Mouse (Mus musculus) 3T3-L1 (cell line): ENCODE measurements around the gene Xbp1.
"Not testable (repeated sequence)": the region's sequence is repeated elsewhere in the genome, so short reads cannot be mapped to it uniquely, and the experiment has no call there.

Experiments
- DNase-seq: peaks from one replicate; pipeline ENCODE4 v3.0.0-alpha.2; 2015; ENCODE audit warnings: low read depth, low spot score

Gene Xbp1

GRCm38 (mm10) chr11:5502351-5503051 lies 18.0 kb upstream of the Xbp1 start:
- DNase-seq = peak; percentile 16

DNA sequence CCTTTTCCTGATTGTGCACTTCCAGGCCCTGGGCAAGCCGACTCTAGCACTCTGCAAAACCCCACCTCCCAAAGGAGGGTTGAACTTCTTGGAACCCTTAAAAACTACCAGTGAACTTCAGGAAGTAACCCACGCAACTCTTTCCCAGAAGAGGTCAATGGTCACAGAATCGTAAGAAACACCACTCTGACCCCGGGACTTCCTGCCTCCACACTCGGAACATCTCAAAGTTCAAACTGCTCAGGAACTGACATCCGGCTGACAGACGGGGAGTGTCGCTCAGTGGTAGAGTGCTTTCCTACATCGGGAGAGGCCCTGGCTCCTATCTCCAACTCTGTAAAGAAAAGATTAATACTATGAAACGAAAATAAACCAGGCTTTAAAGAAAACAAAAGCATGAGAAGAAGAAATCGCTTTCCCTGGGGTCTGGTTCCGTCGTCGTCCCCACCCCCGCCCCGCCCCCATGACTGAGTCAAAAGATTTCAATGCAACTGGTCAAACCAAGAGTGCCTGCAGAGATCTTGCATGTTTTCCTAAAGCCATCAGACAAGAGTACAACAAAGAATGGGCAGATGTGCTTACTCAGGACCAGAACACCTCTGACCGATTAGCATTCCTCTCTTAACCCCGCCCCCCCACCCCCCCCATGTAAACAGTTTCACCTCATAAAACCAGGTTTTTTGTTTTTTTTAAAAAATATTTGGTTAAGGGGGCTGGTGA lies 14.4 kb upstream of the Xbp1 start:
- DNase-seq = no peak

GRCm38 (mm10) chr11:5509215-5510098 lies 11.0 kb upstream of the Xbp1 start:
- DNase-seq = no peak

DNA sequence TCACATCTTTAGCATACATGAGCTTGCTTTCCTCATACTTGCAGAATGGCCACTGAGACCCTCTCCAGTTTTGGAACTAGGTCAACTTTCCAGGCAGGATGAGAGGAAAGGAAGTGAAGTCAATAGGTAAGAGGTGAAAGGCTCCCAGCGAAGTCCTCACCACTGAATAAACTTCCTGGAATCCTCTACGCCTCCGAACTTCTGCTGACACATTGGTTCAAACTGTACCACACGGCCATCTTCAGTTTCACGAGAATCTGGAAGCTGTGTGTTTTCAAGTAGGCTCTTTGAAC lies 10.4 kb upstream of the Xbp1 start:
- no peak for DNase-seq

DNA sequence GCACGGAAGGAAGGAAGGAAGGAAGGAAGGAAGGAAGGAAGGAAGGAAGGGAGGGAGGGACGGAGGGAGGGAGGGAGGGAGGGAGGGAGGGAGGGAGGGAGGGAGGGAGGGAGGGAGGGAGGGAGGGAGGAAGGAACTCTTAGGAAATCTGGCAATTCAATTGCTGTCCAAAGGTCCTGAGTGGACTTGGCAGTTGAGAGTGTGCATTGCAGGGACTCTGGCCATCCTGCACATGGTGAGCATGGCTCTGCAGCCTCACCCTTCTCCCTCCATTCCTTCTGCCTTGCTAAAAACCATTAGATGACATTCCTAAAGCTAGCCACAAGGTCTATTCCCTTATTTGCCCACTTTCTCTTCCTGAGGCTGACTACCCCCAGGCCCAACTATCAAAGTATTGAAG lies 9.8 kb upstream of the Xbp1 start:
- DNase-seq = not testable (repeated sequence)

GRCm38 (mm10) chr11:5512099-5512725 lies 8.2 kb upstream of the Xbp1 start:
- DNase-seq = no peak

DNA sequence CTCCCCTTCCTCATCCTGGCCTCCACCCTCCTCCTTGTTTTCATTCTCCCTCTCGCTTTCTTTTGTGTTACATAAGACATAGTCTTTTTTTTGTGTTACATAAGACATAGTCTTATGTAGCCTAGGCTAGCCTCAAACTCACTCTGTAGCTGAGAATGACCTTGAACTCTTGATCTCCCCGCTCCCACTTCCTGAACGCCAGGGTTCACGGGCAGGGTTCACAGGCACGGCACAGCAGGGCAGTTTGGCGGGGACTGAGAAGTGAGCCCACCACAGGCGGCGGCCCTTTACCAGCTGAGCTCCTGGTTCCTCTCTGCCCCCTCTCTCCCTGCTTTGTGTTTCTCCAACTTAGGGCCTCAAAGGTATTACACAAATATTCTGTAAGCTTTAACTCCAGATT lies 7.5 kb upstream of the Xbp1 start:
- no peak for DNase-seq

DNA sequence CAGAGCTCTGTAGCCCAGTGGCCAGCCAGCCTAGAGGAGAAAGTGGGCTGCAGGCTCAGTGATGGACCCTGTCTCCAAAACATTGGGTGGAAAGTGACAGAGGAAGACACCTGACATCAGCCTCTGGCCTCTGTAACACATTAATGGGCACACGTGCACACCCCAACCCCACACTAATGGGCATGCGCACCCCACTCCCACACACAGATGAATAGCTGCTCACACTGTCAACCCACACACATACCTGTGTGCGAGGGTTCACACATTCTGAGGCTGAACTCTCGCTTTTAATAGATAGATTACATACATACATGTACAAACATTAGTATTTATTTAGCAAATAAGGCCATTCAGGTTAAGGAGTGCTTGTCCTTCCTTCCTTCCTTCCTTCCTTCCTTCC lies 6.4 kb upstream of the Xbp1 start:
- no peak for DNase-seq

DNA sequence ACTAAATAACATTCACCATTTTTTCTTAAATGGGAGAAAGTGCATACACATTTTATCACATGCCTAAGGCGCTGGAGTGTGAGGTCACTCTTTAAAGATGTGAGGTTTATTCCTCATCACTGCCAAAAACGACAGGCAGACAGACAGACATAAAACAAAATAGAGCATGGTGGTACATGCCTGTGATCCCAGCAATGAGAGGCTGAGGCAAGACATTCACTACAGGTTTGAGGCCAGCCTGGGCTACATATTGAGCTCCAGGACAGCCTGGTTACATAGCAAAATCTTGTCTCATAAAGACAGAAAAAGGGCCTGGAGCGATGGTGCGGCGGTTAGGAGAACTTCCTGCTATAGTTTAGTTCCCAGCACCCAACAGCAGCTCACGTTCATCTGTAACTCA lies 5.3 kb upstream of the Xbp1 start:
- DNase-seq = no peak

GRCm38 (mm10) chr11:5515655-5516054 lies 4.8 kb upstream of the Xbp1 start:
- DNase-seq = no peak

GRCm38 (mm10) chr11:5516151-5516550 lies 4.3 kb upstream of the Xbp1 start:
- no peak for DNase-seq

DNA sequence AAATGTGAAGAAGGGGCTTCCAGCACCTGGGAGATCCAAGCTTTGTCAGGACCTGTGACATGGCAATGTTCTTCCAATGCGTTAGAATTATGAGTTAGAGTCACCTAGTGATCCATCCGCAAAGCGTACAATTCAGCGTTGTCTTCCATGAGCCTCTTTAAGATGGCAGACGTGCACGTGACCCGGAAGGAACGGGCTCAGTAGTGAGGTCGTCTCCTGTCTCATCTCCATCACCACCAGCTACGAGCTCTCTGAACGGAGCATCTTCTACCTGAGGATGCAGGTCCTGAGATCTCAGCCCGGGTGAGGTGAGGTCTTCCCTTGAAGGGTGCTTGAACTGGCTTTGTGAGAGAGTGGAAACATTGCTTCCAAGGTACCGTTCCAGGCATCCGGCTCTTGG lies 3.8 kb upstream of the Xbp1 start:
- DNase-seq = no peak

GRCm38 (mm10) chr11:5517346-5517745 lies 3.1 kb upstream of the Xbp1 start:
- no peak for DNase-seq

DNA sequence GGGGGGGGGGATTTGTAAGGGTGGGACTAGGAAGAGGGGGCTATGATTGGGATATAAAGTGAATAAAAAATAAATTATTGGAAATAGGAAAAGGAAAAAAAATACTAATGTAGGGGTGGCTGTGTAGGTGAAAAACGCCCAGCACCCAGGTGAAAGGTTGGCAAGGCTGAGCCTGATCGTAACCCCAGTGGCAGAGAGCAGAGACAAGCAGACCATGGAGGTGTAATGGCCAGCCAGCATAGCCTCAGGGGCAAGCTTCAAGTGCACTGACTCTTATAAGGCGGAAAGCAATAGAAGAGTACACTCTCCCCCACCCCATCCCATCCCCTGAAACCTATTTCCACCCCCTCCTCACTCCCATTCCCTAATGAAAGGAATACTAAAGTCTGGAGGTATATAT lies 778 bp upstream of the Xbp1 start:
- DNase-seq = no peak

DNA sequence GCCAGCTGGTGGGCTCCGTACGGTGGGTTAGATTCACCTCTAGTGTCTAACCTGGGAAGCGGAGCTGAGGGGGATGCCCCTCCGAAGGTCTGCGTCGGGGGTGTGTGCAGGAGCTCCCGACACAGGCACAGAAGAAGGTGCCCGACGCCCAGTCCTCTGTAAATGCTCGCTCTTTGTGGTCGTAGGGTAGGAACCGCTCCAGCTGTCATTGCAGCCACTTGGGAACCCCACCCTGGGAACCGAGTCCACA lies 732 bp downstream of the Xbp1 start:
- no peak for DNase-seq

DNA sequence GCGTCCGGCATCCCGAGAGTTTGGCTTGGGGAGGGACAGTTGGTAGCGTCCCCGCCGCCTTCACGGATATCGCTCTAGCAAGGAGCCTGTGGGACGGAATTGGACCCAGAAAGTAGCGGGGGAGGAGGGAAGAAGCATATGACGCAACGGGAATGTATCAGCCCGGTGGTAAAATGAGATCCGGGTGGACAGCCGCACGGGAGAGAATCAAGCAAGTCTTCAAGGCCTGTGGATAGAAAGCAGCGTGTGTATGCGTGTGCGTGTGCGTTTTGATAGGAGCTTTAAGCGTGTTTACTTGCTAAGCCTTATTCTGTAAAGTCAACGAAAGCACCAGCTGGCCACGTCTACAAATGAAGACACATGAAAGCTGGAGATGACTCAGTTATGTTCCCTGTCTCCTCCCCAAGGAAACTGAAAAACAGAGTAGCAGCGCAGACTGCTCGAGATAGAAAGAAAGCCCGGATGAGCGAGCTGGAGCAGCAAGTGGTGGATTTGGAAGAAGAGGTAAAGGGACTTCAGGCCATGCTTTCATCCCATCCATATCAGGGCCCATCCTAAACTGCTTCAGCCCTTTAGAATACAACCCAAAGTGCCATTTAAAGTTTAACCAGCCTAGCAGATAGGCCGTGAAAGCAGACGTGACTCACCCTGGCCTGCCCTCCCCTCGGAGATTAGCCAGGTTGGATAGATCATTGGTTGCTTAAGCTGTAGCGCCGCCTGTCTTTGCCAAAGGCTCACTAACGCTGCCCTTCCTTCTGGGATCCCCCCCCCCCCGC lies 1.2 kb downstream of the Xbp1 start:
- DNase-seq = peak; percentile 92

- no peak for DNase-seq
These were observed 2.4 kb downstream of the Xbp1 start for GRCm38 (mm10) chr11:5522798-5523415.

GRCm38 (mm10) chr11:5525418-5525817 lies 5.0 kb downstream of the Xbp1 start:
- no peak for DNase-seq

DNA sequence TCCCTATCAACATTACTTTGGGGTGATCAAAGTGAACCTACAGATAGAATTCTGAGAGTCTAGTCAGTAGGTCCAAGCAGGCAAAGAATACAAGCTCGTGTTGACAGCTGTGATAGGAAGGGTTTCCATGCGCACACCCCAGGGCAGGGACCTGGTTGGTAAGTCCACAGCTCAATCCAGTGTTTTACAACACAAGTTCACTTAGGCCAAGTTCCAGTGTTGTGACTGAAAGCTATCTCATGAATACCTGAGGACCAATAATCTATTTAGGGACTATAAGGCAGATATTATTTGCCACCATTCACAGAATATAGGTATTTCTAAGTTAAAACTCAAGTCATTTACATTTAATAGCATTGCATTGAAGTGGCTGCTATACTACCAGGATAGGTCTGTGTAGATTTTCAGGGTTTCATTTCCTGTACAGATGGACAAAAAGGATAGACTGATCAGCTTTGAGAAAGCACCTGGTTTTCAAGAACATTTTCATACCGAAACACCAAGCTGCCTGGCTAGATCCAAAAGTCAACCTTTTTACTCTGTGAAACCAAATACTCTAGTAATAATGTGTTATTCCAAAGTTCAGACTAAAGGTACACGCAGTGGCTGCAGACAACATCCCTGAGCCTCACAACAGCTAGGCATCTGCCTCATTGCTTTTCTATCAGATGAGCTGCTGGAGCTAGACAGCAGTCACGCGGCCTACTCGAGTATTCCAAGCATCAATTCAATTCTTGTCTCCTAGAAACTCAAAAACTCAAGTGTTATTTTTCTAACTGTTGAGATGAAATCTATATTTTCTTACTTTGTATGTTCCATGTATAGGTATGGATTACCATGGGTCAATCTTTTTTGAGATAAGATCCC lies 6.3 kb downstream of the Xbp1 start:
- no peak for DNase-seq

DNA sequence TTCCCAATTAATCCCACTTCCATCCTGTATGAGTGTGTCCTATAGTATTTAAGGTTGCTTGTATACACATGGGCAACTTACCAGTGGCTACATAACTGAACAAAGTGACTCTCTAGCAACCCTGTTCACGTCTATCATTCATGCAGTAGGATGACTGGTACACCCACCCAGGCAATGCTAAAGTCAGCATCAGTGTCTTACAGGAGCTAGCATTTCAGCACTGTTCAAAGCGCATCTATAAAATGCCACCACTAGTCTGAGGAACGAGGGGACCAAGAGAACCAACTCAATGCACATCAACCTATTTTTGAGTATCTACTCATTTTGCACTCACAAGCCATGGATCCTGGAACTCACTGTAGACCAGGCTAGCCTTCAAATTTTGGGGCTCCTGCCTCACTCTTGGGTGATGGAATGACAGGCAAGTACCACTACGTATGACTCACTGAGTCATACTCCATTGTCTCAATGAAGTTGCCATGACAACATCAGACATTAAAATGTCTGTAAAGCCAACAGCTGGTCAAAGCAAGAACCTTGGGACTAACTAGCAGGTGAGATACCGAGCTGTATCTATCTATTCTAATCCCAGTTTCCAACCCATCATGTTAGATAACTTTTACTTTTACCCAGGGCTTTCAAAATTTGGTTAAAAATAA lies 7.5 kb downstream of the Xbp1 start:
- DNase-seq = peak; percentile 44
